Mouse (Mus musculus): ENCODE data around the gene Gabrd.
A peak's percentile ranks its signal among the peaks of the same experiment; 100 is the strongest.

Gabrd gene

GRCm38 (mm10) chr4:155382752-155383151 is 15.2 kb downstream of the Gabrd start:
- peak; percentile 85 for DNase-seq

GRCm38 (mm10) chr4:155381974-155382373 is 15.9 kb downstream of the Gabrd start:
- no peak for DNase-seq

GRCm38 (mm10) chr4:155371797-155372735 is 25.8 kb downstream of the Gabrd start:
- no peak for DNase-seq

- DNase-seq: no peak
These were observed 26.9 kb downstream of the Gabrd start for GRCm38 (mm10) chr4:155370737-155371715.

GRCm38 (mm10) chr4:155368684-155369083 is 29.2 kb downstream of the Gabrd start:
- DNase-seq: peak; percentile 64

DNA sequence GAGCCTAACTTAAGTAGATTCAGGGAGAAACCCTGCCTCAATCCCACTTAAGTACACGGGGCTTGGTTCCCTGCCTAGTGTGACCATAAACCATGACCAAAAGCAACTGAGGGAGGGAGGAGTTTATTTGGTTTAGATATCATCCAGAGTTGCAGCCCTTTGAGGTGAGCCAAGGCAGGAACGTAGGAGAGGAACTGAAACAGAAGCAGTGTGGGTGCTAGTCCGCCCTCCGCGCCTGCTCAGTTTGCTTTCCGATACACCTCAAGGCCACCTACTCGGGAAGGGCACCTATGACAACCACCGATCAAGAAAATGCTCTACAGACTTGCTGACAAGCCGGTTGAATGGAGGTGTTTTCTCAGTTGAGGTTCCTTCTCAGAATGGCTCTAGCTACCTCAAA is 30.2 kb downstream of the Gabrd start:
- no peak for DNase-seq

DNA sequence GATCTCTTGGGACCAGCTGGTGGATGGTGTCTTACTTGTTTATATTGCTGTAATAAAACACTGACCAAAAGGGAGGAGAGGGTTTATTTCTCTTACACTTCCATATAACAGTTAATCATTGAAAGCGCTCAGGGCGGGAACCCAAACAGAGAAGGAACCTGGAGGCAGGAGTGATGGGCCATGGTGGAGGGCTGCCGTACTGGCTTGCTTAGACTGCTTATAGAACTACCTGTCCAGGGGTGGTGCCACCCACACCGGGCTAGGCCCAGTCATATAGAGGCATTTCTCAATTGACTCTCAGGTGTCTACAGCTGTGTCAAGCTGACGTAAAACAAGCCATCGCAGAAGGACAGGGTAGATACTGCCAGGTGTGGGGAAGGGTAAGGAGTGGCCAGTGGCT is 31.1 kb downstream of the Gabrd start:
- no peak for DNase-seq

- no peak for DNase-seq
These were observed 35.5 kb downstream of the Gabrd start for GRCm38 (mm10) chr4:155362443-155362842.

DNA sequence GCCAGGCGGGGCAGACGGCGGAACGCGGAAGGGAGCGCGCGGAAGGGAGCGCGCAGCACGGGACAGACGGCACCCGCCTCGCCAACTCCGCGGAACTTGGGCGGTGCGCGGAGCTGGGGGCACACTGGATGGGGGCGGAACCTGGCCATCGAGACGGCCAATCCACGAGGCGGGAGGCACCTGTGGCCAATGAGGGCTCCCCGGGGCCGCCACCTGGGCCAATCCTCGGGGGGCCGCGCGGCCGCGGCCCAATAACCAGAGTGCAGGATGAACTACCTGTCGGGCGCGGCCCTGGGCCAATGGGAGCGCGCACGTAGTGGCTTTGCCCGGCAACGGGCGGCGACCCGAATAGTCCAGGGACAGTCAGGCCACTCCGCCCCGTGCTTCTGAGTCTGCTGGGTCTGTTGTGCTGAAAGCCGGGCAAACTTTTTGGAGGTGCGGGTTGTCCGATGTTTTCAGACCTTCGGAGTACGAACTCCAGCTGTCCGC is 36.6 kb downstream of the Gabrd start, which contains the start of gene Prkcz:
TSS of gene Prkcz (minus strand) at position 59 of the 489 bp plus-strand sequence.
- peak; percentile 73 for DNase-seq

DNA sequence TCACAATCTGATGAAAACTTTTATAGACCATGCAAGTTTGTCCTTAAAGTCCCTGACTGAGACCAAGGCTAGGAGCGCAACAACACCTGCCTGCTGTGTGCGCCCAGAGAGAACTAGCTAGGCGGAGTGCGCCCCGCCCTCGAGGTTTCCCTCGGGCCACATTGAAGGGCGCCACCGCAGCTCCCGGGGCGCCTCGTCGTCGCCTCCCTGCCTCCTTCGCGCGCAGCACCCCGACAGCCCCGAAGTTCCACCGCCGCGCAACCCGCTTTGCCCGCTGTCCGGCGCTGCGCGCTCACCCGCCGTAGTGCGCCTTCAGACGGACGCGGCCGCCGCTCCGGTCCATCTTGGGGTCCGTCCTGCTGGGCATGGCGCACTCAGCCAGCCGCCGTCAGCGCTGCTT is 37.1 kb downstream of the Gabrd start:
- no peak for DNase-seq

GRCm38 (mm10) chr4:155359560-155360464 is 38.1 kb downstream of the Gabrd start:
- DNase-seq: no peak

- DNase-seq: no peak
These were observed 40.3 kb downstream of the Gabrd start for GRCm38 (mm10) chr4:155357601-155358000.

GRCm38 (mm10) chr4:155356354-155356753 is 41.6 kb downstream of the Gabrd start:
- DNase-seq: no peak

DNA sequence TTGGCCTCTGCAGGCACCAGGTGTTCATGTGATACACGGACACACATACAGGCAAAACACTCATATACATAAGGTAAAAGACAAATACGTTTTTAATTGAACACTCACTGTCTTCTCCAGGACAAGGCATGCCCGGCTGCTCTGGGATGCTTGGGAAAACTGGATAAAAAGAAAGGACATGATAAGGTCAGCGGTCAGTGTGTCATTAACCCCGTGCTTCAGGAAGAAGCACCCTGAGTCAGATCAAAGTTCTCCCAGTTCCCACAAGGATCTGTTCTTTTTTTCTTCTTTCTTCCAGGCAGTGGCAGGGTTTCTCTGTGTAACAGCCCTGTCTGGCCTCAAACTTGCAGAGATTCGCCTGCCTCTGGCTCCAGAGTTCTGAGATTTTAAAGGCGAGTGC is 43.4 kb downstream of the Gabrd start:
- DNase-seq: no peak

DNA sequence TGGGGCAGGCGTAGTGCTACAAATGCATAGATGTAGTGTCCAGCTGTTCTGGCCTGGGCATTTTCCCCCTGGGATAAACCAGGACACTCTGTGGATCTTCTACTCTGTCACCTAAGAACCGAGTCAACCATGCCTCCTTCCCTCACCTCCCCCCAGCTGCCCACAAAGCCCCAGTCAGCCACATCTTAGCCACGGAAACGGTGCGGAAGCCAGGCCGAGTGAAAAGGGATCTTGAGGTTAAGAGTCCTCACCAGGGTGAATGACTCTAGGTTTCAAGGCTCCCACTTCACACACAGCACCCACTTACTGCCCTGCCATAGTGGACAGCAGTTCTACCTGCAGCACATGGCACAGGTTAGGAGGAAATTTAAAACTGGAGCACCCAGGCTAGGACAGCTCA is 43.9 kb downstream of the Gabrd start:
- DNase-seq: no peak

- DNase-seq: no peak
These were observed 45.3 kb downstream of the Gabrd start for GRCm38 (mm10) chr4:155352581-155352980.

- no peak for DNase-seq
These were observed 51.6 kb downstream of the Gabrd start for GRCm38 (mm10) chr4:155346350-155346749.

DNA sequence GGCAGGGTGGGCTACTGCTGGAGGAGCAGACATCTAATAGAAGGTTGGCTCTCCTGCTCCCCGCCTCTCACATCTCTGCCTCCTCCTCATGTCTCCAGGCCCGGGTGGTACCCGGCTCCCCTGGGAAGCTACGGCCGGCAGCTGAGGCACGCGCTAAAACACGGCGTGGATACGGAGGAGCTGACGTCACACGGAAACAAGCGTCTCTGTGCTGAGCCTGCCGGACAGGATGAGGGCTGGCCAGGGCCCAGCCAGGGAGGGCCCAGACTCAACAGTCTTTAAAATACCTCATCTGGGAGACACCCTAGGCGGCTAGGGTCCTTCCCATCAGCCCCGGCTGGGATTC is 52.3 kb downstream of the Gabrd start:
- peak; percentile 86 for DNase-seq

DNA sequence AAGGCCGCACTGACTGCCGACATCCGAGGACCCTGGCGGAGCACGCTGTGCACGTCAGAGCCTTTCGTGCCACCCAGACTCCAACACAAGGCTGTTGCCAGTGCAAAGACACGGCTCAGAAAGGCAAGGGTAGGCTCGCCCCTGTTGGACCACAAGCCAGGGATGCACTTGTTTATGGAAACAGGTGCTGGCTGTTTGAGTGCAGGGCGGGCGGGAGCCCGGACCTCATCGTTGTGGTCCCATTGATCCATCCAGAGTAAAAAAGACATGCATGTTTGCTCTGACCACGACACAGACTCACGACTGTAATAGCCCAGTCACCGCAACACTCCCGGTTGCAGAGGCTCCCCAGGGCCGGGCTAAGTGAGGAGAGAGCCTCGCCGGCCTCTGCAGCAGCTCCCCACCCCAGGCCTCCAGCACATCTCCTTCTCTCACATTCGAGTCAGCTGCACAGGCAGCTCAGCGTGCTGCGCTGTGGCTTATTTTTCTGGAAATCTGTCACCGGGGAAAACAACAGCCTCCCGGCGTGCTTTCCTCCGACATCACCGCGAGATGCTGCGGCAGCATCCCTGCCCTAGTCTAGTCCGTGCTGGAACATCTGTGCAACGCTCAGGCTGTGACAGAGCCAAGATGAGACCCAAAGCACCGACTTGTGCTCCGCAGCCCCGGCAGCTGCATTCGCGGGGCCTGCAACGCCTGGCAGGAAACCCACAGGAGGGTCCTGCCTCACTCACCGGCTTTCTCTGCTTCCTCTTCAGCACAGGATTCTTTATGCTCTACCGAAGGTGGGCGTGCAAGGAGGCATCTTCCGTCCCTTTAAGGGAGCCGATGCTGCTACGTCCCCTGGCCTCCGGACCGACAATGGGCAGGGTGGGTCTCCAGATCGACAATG is 53.0 kb downstream of the Gabrd start:
- peak; percentile 35 for DNase-seq

DNA sequence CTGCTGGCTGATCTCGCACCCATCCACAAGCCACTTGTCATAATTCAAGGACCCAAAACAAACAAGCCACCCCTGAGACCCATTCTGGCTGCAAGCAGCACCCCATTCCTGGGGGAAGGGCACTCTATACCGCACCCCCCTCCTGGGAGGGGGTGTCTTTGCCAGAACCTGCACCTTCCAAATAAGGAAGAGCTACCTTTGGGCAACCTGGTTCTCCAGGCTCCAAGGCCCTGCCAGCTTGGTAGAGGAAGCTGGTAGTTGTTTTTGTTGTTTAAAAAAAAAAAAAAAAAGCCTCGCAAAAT is 53.7 kb downstream of the Gabrd start:
- DNase-seq: no peak

Data from layer of hippocampus, adult 9-11 months (tissue).